Mouse (Mus musculus) frontal cortex, postnatal 14 days (tissue): ENCODE results near the gene Ngdn.
A peak's percentile ranks its signal among the peaks of the same experiment; 100 is the strongest.
"Not testable (repeated sequence)": the region's sequence is repeated elsewhere in the genome, so short reads cannot be mapped to it uniquely, and the experiment has no call there.

Experiments used
- DNase-seq, 2 experiments: peaks; one replicate each; pipeline ENCODE4 v3.0.0; 2022; ENCODE audit warnings: low spot score in 2 of 2

The Ngdn gene

GRCm38 (mm10) chr14:54999868-55000267 lies 15.4 kb upstream of the Ngdn start:
- DNase-seq, result not testable (repeated sequence)

- DNase-seq, result no peak
Measured at GRCm38 (mm10) chr14:55000814-55001213, 14.4 kb upstream of the Ngdn start.

- no peak for DNase-seq
Measured at GRCm38 (mm10) chr14:55001446-55001845, 13.8 kb upstream of the Ngdn start.

- no peak for DNase-seq
Measured at GRCm38 (mm10) chr14:55001938-55002686, 13.1 kb upstream of the Ngdn start.

- no peak for DNase-seq
Measured at GRCm38 (mm10) chr14:55002687-55003120, 12.6 kb upstream of the Ngdn start.

GRCm38 (mm10) chr14:55003878-55004855 lies 11.1 kb upstream of the Ngdn start:
- DNase-seq, result no peak

- no peak for DNase-seq
Measured at GRCm38 (mm10) chr14:55005506-55005905, 9.7 kb upstream of the Ngdn start.

GRCm38 (mm10) chr14:55005967-55006366 lies 9.3 kb upstream of the Ngdn start:
- DNase-seq, result no peak

- DNase-seq, result no peak
Measured at GRCm38 (mm10) chr14:55006541-55006940, 8.7 kb upstream of the Ngdn start.

GRCm38 (mm10) chr14:55007120-55007908 lies 7.9 kb upstream of the Ngdn start:
- DNase-seq, result no peak

- DNase-seq, result no peak
Measured at GRCm38 (mm10) chr14:55008417-55008816, 6.8 kb upstream of the Ngdn start.

- DNase-seq, result no peak
Measured at GRCm38 (mm10) chr14:55011116-55011515, 4.1 kb upstream of the Ngdn start.

GRCm38 (mm10) chr14:55014591-55014990 lies 663 bp upstream of the Ngdn start:
- no peak for DNase-seq

- no peak for DNase-seq
Measured at GRCm38 (mm10) chr14:55015767-55016111, 485 bp downstream of the Ngdn start.

- DNase-seq, result no peak
Measured at GRCm38 (mm10) chr14:55016876-55017275, 1.6 kb downstream of the Ngdn start.

- DNase-seq, result no peak
Measured at GRCm38 (mm10) chr14:55020394-55020793, 5.1 kb downstream of the Ngdn start.

- no peak for DNase-seq
Measured at GRCm38 (mm10) chr14:55023011-55023410, 7.8 kb downstream of the Ngdn start.

GRCm38 (mm10) chr14:55024236-55024635 lies 9.0 kb downstream of the Ngdn start:
- peak in 1 of 2 experiments; percentile 48 for DNase-seq

GRCm38 (mm10) chr14:55025527-55025926 lies 10.3 kb downstream of the Ngdn start:
- no peak for DNase-seq

GRCm38 (mm10) chr14:55027251-55027650 lies 12.0 kb downstream of the Ngdn start:
- no peak for DNase-seq

GRCm38 (mm10) chr14:55027653-55028052 lies 12.4 kb downstream of the Ngdn start:
- DNase-seq, result no peak

GRCm38 (mm10) chr14:55028333-55028835 lies 13.1 kb downstream of the Ngdn start:
- no peak for DNase-seq
